Mouse (Mus musculus) liver, embryonic 11.5 days (tissue): ENCODE data around the gene Dkkl1. TPM values are rescaled to one million over a fixed set of nuclear protein-coding genes. Genes with fewer than 3 reads are reported as not detected.

Experiments
- ATAC-seq: fragments of 200-750 bp; cut with Nextera tagmentation; replicated peaks from 2 replicates; pipeline ENCODE4 v1.8.0; 2017; ENCODE audit warnings: moderate number of reproducible peaks, mild to moderate bottlenecking, moderate TSS enrichment, moderate library complexity; ENCODE audit not compliant: low FRiP score
- DNase-seq: peaks from one replicate; pipeline ENCODE4 v3.0.0-alpha.2; 2017; ENCODE audit warnings: low spot score
- H3K27ac ChIP-seq: fragments of 300-500 bp; sonication (generic); 2 replicates; pipeline ENCODE4 v1.5.1; 2014; ENCODE audit warnings: mild to moderate bottlenecking, low read depth, low read length, control low read depth
- H3K27me3 ChIP-seq: fragments of 300-500 bp; sonication (generic); replicated peaks from 2 replicates; pipeline ENCODE4 v1.6.1; 2014; ENCODE audit warnings: low read length, mixed read lengths; ENCODE audit not compliant: control insufficient read depth, insufficient read depth
- H3K36me3 ChIP-seq: fragments of 300-500 bp; sonication (generic); 2 replicates; pipeline ENCODE4 v1.6.1; 2014; ENCODE audit warnings: mild to moderate bottlenecking, low read length, moderate library complexity, mixed read lengths; ENCODE audit not compliant: control insufficient read depth, insufficient read depth
- H3K4me1 ChIP-seq: fragments of 300-500 bp; sonication (generic); replicated peaks from 2 replicates; pipeline ENCODE4 v1.6.1; 2014; ENCODE audit warnings: low read length, mixed read lengths; ENCODE audit not compliant: control insufficient read depth, insufficient read depth
- H3K4me2 ChIP-seq: fragments of 300-500 bp; sonication (generic); 2 replicates; pipeline ENCODE4 v1.6.1; 2014; ENCODE audit warnings: mild to moderate bottlenecking, control low read depth, moderate library complexity
- H3K4me3 ChIP-seq: fragments of 300-500 bp; sonication (generic); 2 replicates; pipeline ENCODE4 v1.5.1; 2014; ENCODE audit warnings: low read depth, low read length, control low read depth
- H3K9ac ChIP-seq: fragments of 300-500 bp; sonication (generic); 2 replicates; pipeline ENCODE4 v1.6.1; 2014; ENCODE audit warnings: low read depth, low read length, control low read depth
- H3K9me3 ChIP-seq: fragments of 300-500 bp; sonication (generic); 2 replicates; pipeline ENCODE4 v1.6.1; 2016; ENCODE audit warnings: low read length, inconsistent platforms, mixed read lengths; ENCODE audit not compliant: control insufficient read depth
- WGBS: fragments of 180-500 bp; shearing (Covaris S2); extraction: QIAGEN DNeasy Blood & Tissue Kit; methylation state at CpG from one replicate; pipeline ENCODE4 v1.1.7; 2014; 5-methylcytosine and 5-hydroxymethylcytosine counted together
- polyA plus RNA-seq: library from polyadenylated mRNA; unstranded; fragments of >200 nt; fragmentation: Nextera tagmentation; extraction: Ambion mirVana; gene quantifications from 2 replicates; pipeline ENCODE4 v1.2.1, GENCODE M21; 2014

Dkkl1 gene
- polyA plus RNA-seq, 1 experiment from 2014 or later, result 2.8 TPM

DNA sequence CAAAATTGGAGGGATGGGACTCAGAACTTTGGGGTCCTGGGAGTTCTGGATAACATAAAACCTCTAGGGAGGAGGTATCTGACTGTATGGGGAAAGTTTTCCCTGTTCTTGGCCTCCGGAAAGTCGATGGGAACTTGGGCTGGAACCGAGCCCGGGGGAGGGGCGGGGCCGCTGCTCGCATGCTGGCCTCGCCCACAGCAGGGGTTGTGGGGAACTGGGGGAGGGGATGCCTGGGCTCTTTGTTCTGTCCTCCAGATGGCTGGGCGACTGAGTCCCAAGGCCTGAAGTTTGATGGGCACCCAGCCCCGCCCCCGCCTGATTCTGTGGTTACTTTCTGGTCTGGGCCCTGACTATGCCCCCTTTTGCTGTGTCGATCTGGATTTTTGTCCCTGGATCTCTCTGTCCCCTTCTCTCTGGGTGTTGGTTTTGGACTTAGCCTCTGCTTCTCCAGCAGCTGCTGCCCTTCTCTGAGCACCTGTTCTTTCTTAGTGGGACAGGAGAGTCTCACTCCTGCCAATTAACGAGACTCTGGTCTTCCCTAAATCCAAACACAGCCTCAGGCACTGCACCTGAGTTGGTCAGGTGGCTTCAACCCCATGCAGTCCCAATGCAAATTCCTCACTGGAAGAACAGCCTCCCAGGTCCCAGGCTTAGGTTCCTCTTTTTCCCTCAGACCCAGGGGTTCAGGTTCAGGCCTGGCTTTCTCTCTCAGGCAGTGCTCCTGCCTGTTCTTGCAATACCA lies 4.7 kb upstream of the Dkkl1 start:
- H3K27me3 ChIP-seq, result peaks cover 18% of the 10 kb centered on the region
- peak overlapping the region; percentile 80 for H3K27ac ChIP-seq
- 4% methylated on average over 13 of the region's 13 CpGs for WGBS
- peaks cover 10% of the 10 kb centered on the region for H3K4me1 ChIP-seq
- H3K36me3 ChIP-seq, result peaks cover 8% of the 10 kb centered on the region; the same call in 1 of the 2 replicates
- ATAC-seq, result peak; percentile 56
- DNase-seq, result peak; percentile 82
- H3K9ac ChIP-seq, result peak overlapping the region; percentile 79
- peak overlapping the region; percentile 62 for H3K4me3 ChIP-seq
- peak overlapping the region; percentile 68 for H3K4me2 ChIP-seq
- no peaks in the 10 kb centered on the region for H3K9me3 ChIP-seq

- no peaks in the 10 kb centered on the region for H3K9me3 ChIP-seq
- peaks cover 23% of the 10 kb centered on the region for H3K27me3 ChIP-seq
- DNase-seq, result peak; percentile 67
- peaks cover 14% of the 10 kb centered on the region for H3K4me1 ChIP-seq
- H3K4me2 ChIP-seq, result peak within 1 kb of the TSS; percentile 68
- peaks cover 8% of the 10 kb centered on the region; the same call in 1 of the 2 replicates for H3K36me3 ChIP-seq
- peak; percentile 13; the same call in 1 of the 2 replicates for ATAC-seq
- peak within 1 kb of the TSS; percentile 62 for H3K4me3 ChIP-seq
- 2% methylated on average over 52 of the region's 55 CpGs for WGBS
- peak within 1 kb of the TSS; percentile 79 for H3K9ac ChIP-seq
- peak within 1 kb of the TSS; percentile 80 for H3K27ac ChIP-seq
These were observed 3.9 kb upstream of the Dkkl1 start, which contains the start of gene Tead2 for GRCm38 (mm10) chr7:45215673-45216441. Tead2 (plus strand) TSS chr7:45215753.

- DNase-seq, result no peak
- H3K4me3 ChIP-seq, result no peak overlapping the region
- WGBS, result 66% methylated on average over 5 of the region's 5 CpGs
- H3K9ac ChIP-seq, result no peak overlapping the region
- H3K27ac ChIP-seq, result no peak overlapping the region
- 0 out of 2 replicates have a peak, but pooled peaks have one; percentile 16 for ATAC-seq
- peaks cover 30% of the 10 kb centered on the region for H3K27me3 ChIP-seq
- H3K36me3 ChIP-seq, result no peaks in the 10 kb centered on the region
- H3K4me2 ChIP-seq, result no peak overlapping the region
- H3K9me3 ChIP-seq, result no peaks in the 10 kb centered on the region
- peaks cover 14% of the 10 kb centered on the region for H3K4me1 ChIP-seq
These were observed 1.8 kb upstream of the Dkkl1 start for GRCm38 (mm10) chr7:45213708-45214107.

GRCm38 (mm10) chr7:45212356-45212755 lies 409 bp upstream of the Dkkl1 start:
- Histone ChIP-seq H3K4me2 (peak overlapping the region; percentile 61; the same call in 1 of the 2 replicates), H3K27ac (no peak overlapping the region), H3K4me3 (no peak overlapping the region; the same call in 1 of the 2 replicates), H3K4me1 (peaks cover 14% of the 10 kb centered on the region), H3K9ac (no peak overlapping the region), H3K9me3 (no peaks in the 10 kb centered on the region), H3K36me3 (no peaks in the 10 kb centered on the region), H3K27me3 (peaks cover 30% of the 10 kb centered on the region)
- DNase-seq (no peak), ATAC-seq (no peak)
- WGBS, result 62% methylated on average over 7 of the region's 7 CpGs

GRCm38 (mm10) chr7:45211070-45211469 lies 877 bp downstream of the Dkkl1 start:
- 29% methylated on average over 10 of the region's 10 CpGs for WGBS
- H3K9ac ChIP-seq, result no peak overlapping the region
- H3K27me3 ChIP-seq, result peaks cover 28% of the 10 kb centered on the region
- peak overlapping the region; percentile 35; the same call in 1 of the 2 replicates for H3K4me3 ChIP-seq
- peak overlapping the region; percentile 61 for H3K4me2 ChIP-seq
- ATAC-seq (no peak), DNase-seq (no peak)
- H3K27ac ChIP-seq, result no peak overlapping the region
- H3K9me3 ChIP-seq, result no peaks in the 10 kb centered on the region
- H3K4me1 ChIP-seq, result peaks cover 14% of the 10 kb centered on the region
- no peaks in the 10 kb centered on the region for H3K36me3 ChIP-seq

DNA sequence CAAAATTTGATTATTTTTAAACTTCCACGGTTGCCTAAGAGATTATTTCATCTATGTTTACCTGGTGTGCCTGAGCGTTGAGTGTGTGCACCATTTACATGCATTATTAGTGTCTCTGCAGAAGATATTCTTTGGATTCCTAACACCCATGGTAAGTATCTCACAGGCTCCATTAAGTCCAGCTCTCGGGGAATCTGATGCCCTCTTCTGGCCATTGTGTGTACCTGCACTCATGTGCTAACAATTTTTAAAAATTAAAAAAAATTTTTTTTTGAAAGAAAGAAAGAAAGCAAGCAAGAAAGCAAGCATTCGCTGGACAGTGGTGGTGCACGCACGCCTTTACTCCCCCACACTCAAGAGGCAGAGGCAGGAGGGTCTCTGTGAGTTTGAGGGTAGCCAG lies 3.7 kb downstream of the Dkkl1 start:
- H3K9ac ChIP-seq, result no peak overlapping the region
- no peaks in the 10 kb centered on the region for H3K9me3 ChIP-seq
- peaks cover 15% of the 10 kb centered on the region for H3K4me1 ChIP-seq
- no peaks in the 10 kb centered on the region for H3K36me3 ChIP-seq
- no peak for ATAC-seq
- 74% methylated on average over 6 of the region's 6 CpGs for WGBS
- DNase-seq, result no peak
- H3K4me3 ChIP-seq, result no peak overlapping the region
- H3K27ac ChIP-seq, result no peak overlapping the region
- H3K4me2 ChIP-seq, result no peak overlapping the region
- H3K27me3 ChIP-seq, result peaks cover 19% of the 10 kb centered on the region

- Histone ChIP-seq H3K4me3 (peak within 1 kb of the TSS; percentile 46), H3K36me3 (no peaks in the 10 kb centered on the region), H3K27ac (no peak within 1 kb of the TSS), H3K9me3 (no peaks in the 10 kb centered on the region), H3K27me3 (peaks cover 6% of the 10 kb centered on the region; the same call in 1 of the 2 replicates), H3K4me1 (peaks cover 3% of the 10 kb centered on the region; the same call in 1 of the 2 replicates), H3K9ac (peak within 1 kb of the TSS; percentile 37), H3K4me2 (peak within 1 kb of the TSS; percentile 74)
- DNase-seq (peak; percentile 89), ATAC-seq (peak; percentile 93)
- WGBS, result 7% methylated on average over 44 of the region's 44 CpGs
These were observed 7.4 kb downstream of the Dkkl1 start, which contains the start of gene Ccdc155 for GRCm38 (mm10) chr7:45204380-45205143. Ccdc155 (minus strand) TSS chr7:45204892.

DNA sequence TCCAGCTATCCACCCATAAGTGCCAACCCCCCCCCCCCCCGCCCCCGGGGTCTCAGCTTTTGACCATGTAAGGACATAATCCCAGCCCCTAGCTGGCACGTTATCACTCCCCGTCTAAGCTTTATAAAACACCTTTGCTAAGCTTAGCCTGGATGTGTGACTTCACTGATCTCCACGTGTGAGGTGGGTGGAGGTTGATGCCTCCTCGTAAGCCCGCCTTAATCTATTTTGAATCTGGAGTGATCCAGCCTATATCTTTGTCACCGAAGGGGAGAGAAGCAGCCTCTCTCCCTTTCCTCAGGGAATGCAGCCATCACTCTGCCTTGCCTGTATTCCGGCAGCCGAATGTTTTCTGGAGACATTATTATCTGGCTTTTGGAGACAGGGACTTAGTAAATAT lies 9.3 kb downstream of the Dkkl1 start:
- DNase-seq (no peak), ATAC-seq (no peak)
- H3K4me3 ChIP-seq, result no peak overlapping the region
- peaks cover 3% of the 10 kb centered on the region; the same call in 1 of the 2 replicates for H3K4me1 ChIP-seq
- H3K9me3 ChIP-seq, result no peaks in the 10 kb centered on the region
- peaks cover 6% of the 10 kb centered on the region; the same call in 1 of the 2 replicates for H3K27me3 ChIP-seq
- H3K4me2 ChIP-seq, result no peak overlapping the region
- WGBS, result 45% methylated on average over 10 of the region's 10 CpGs
- H3K9ac ChIP-seq, result no peak overlapping the region
- H3K36me3 ChIP-seq, result no peaks in the 10 kb centered on the region
- H3K27ac ChIP-seq, result no peak overlapping the region
